9 mouse cellular contexts compared by ENCODE assay signal in genomic region chr3:87171201-87172100, GRCm38 (mm10). TPM values are rescaled to one million over a fixed set of nuclear protein-coding genes. Genes with fewer than 3 reads are reported as not detected.
DNase-seq lines count a peak whose midpoint lies in the region; ATAC-seq and TF ChIP-seq lines count a peak whose summit lies in the region.
"Had no signal": no experiment of that assay in that cellular context is flagged by ENCODE, and none has a peak within 500 bp of the region (broad histone marks: within the 10 kb centered on the region; RNA-seq: fewer than 3 reads in every experiment).

No protein-coding gene starts in this region.

- ATAC-seq in heart, embryonic 14.5 days (ENCODE audit: insufficient number of reproducible peaks, insufficient read depth, low FRiP score, low read depth): no peak
- no peak for ATAC-seq in embryonic facial prominence, embryonic 11.5 days (replicated peaks; ENCODE audit: insufficient number of reproducible peaks, low FRiP score, low TSS enrichment, low read depth)
- no peak for ATAC-seq in hindbrain, embryonic 13.5 days (ENCODE audit: low FRiP score)
- ATAC-seq in midbrain, postnatal 0 days (ENCODE audit: low FRiP score): no peak

- peaks cover 34 to 61% of the 10 kb centered on the region in 2 experiments for H3K4me1 ChIP-seq in heart, embryonic 14.5 days (ENCODE audit: control insufficient read depth in 2 of 2, insufficient read depth in 2 of 2, low read length in 2 of 2)
- peaks cover 14% of the 10 kb centered on the region for H3K4me1 ChIP-seq in embryonic facial prominence, embryonic 11.5 days (ENCODE audit: control insufficient read depth, insufficient read depth, low read length)
- peaks cover 81% of the 10 kb centered on the region for H3K4me1 ChIP-seq in hindbrain, embryonic 13.5 days (replicated peaks)
- 0 out of 2 replicates have a peak, but pooled peaks cover 7% of the 10 kb centered on the region for H3K4me1 ChIP-seq in midbrain, postnatal 0 days (ENCODE audit: insufficient read depth, low read length)

- 0 out of 2 replicates have a peak, but pooled peaks cover 5% of the 10 kb centered on the region for H3K36me3 ChIP-seq in heart, embryonic 14.5 days (ENCODE audit: control insufficient read depth, insufficient read depth, low read length)
- no peaks in the 10 kb centered on the region for H3K36me3 ChIP-seq in embryonic facial prominence, embryonic 11.5 days (replicated peaks; ENCODE audit: control insufficient read depth, insufficient read depth, low read depth, low read length)
- no peaks in the 10 kb centered on the region for H3K36me3 ChIP-seq in hindbrain, embryonic 13.5 days
- H3K36me3 ChIP-seq in midbrain, postnatal 0 days (ENCODE audit: insufficient read depth, low read length): no peaks in the 10 kb centered on the region

- no peak for TF ChIP-seq CTCF in midbrain, postnatal 0 days (IDR thresholded peaks at IDR 0.05)

- intact Hi-C loops in heart, postnatal 10 days (cut with DNase I): loop anchor here (2.0 kb wide), 1 partner anchor 13 kb away; no protein-coding TSS in a partner anchor

- H3K4me2 ChIP-seq in heart, embryonic 14.5 days (ENCODE audit: low read length): peak overlapping the region; percentile 91
- peak overlapping the region; percentile 86 for H3K4me2 ChIP-seq in embryonic facial prominence, embryonic 11.5 days (ENCODE audit: low read depth, low read length)
- H3K4me2 ChIP-seq in hindbrain, embryonic 13.5 days: peak overlapping the region; percentile 80
- peak overlapping the region; percentile 64 for H3K4me2 ChIP-seq in midbrain, postnatal 0 days (ENCODE audit: low read depth, low read length, poor library complexity, severe bottlenecking)

- no peaks in the 10 kb centered on the region; the same call in 1 of the 2 replicates for H3K27me3 ChIP-seq in heart, embryonic 14.5 days (ENCODE audit: control insufficient read depth, insufficient read depth, low read length)
- no peaks in the 10 kb centered on the region for H3K27me3 ChIP-seq in embryonic facial prominence, embryonic 11.5 days (ENCODE audit: control insufficient read depth, insufficient read depth, low read length)
- no peaks in the 10 kb centered on the region for H3K27me3 ChIP-seq in hindbrain, embryonic 13.5 days
- no peaks in the 10 kb centered on the region for H3K27me3 ChIP-seq in midbrain, postnatal 0 days (ENCODE audit: insufficient read depth, low read length)

- H3K4me3 ChIP-seq in heart, embryonic 14.5 days (ENCODE audit: control insufficient read depth in 1 of 2, insufficient read depth in 1 of 2, low read depth in 1 of 2, low read length in 2 of 2): peak overlapping the region; percentile 74 to 83
- H3K4me3 ChIP-seq in embryonic facial prominence, embryonic 11.5 days (ENCODE audit: low read depth, low read length): peak overlapping the region; percentile 59
- peak overlapping the region; percentile 66 for H3K4me3 ChIP-seq in hindbrain, embryonic 13.5 days
- peak overlapping the region; percentile 65 for H3K4me3 ChIP-seq in midbrain, postnatal 0 days (ENCODE audit: low read depth, low read length)

- peak overlapping the region; percentile 91 for H3K9ac ChIP-seq in heart, embryonic 14.5 days (ENCODE audit: low read length)
- H3K9ac ChIP-seq in embryonic facial prominence, embryonic 11.5 days (replicated peaks; ENCODE audit: low read length): peak overlapping the region; percentile 89
- peak overlapping the region; percentile 90 for H3K9ac ChIP-seq in hindbrain, embryonic 13.5 days
- H3K9ac ChIP-seq in midbrain, postnatal 0 days (replicated peaks; ENCODE audit: low read length, poor library complexity, severe bottlenecking): peak overlapping the region; percentile 61

- DNase-seq in heart, postnatal 10 days: no peak
- no peak for DNase-seq in embryonic facial prominence, embryonic 11.5 days (ENCODE audit: low spot score)
- DNase-seq in midbrain, postnatal 0 days (ENCODE audit: low spot score): peak; percentile 51
- DNase-seq in thymus, postnatal 14 days: no peak
- no peak for DNase-seq in layer of hippocampus, adult 8-10 months (ENCODE audit: low spot score in 2 of 2)
- DNase-seq in embryo, embryonic 9.5 days (ENCODE audit: extremely low spot score): no peak

- 31% methylated on average over 13 of the region's 13 CpGs for WGBS in heart, embryonic 14.5 days
- WGBS in embryonic facial prominence, embryonic 11.5 days: 33% methylated on average over 12 of the region's 13 CpGs
- 28% methylated on average over 12 of the region's 13 CpGs for WGBS in hindbrain, embryonic 13.5 days
- WGBS in midbrain, postnatal 0 days: 22% methylated on average over 13 of the region's 13 CpGs

- H3K27ac ChIP-seq in heart, embryonic 14.5 days (replicated peaks in 1 of 2; ENCODE audit: control insufficient read depth in 1 of 2, insufficient read depth in 1 of 2, low read depth in 2 of 2, low read length in 2 of 2): peak overlapping the region; percentile 53 to 82
- H3K27ac ChIP-seq in embryonic facial prominence, embryonic 11.5 days (replicated peaks; ENCODE audit: low read depth, low read length): no peak overlapping the region
- peak overlapping the region; percentile 92 for H3K27ac ChIP-seq in hindbrain, embryonic 13.5 days
- peak overlapping the region; percentile 79 for H3K27ac ChIP-seq in midbrain, postnatal 0 days (ENCODE audit: low read depth, low read length)

- no peaks in the 10 kb centered on the region for H3K9me3 ChIP-seq in heart, embryonic 14.5 days (ENCODE audit: control insufficient read depth, low read length)
- H3K9me3 ChIP-seq in embryonic facial prominence, embryonic 11.5 days (replicated peaks; ENCODE audit: control insufficient read depth, low read length): no peaks in the 10 kb centered on the region
- H3K9me3 ChIP-seq in hindbrain, embryonic 13.5 days: no peaks in the 10 kb centered on the region
- H3K9me3 ChIP-seq in midbrain, postnatal 0 days (ENCODE audit: low read length): no peaks in the 10 kb centered on the region

RNA-seq across cellular contexts. Expression of gene Kirrel, which starts 3.1 kb away (rescaled TPM):
- 6.1 and 7.3 TPM in 2 replicates for polyA plus RNA-seq in heart, embryonic 14.5 days (2014; fragmentation: Nextera tagmentation; extraction: Ambion mirVana)
- 10 to 100 TPM; 12.8 to 14.8 TPM for total RNA-seq in heart, postnatal 10 days (2021)
- 12.0 and 13.4 TPM in 2 replicates for polyA plus RNA-seq in embryonic facial prominence, embryonic 11.5 days (2014; fragmentation: Nextera tagmentation; extraction: Ambion mirVana)
- 7.7 and 8.9 TPM in 2 replicates for polyA plus RNA-seq in hindbrain, embryonic 13.5 days (2015; fragmentation: Nextera tagmentation; extraction: Ambion mirVana)
- total RNA-seq in midbrain, postnatal 0 days (2014; rRNA removed): 11.1 and 11.3 TPM in 2 replicates
- 3.3 and 4.0 TPM in 2 replicates for polyA plus RNA-seq in midbrain, postnatal 0 days (2015; fragmentation: Nextera tagmentation; extraction: Ambion mirVana)
- total RNA-seq in layer of hippocampus, adult 8-10 months (2022): 1 to 10 TPM; 3.2 to 3.9 (median 3.5) TPM
- total RNA-seq: neutrophil, adult 5-6 weeks had no signal
